Mouse (Mus musculus) gastrocnemius, postnatal 36 days (tissue): ENCODE results near the gene Nod1. TPM values are rescaled to one million over a fixed set of nuclear protein-coding genes. Genes with fewer than 3 reads are reported as not detected.
"Not testable (repeated sequence)": the region's sequence is repeated elsewhere in the genome, so short reads cannot be mapped to it uniquely, and the experiment has no call there.

ENCODE experiments used
- DNase-seq, 2 experiments: peaks; one replicate each; pipeline ENCODE4 v3.0.0; 2022
- intact Hi-C: fragments of 180-260 bp; cut with DNase I; formaldehyde crosslinking; loops from one replicate; pipeline ENCODE4 v1.15.1; 2025
- total RNA-seq, 2 experiments: library from RNA; stranded (reverse); gene quantifications; 2 replicates each; pipeline ENCODE4 v1.2.3; 2021

Gene Nod1
- total RNA-seq, 2 experiments from 2014 or later, result 6.1 to 8.2 TPM

DNA sequence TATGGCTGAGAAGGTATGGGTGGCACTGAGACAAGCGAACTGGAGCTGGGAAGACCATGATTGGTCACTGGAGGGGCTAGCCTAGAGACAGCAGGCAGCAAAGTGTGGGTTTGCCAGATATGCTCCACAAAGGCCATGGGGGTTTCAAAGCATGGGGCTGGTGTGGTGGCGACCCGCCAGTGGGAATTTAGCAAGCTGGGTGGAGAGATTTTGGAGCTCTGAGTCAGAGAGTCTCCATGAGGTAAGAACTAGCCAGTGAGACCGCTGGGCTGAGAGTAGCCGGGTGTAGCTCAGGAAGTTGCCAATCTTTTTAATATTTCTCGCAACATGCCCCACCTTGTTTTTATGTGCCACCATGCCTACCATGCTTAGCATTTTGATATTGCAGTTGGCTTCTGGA lies 15.7 kb upstream of the Nod1 start:
- DNase-seq, result no peak
- intact Hi-C loops, result loop anchor here (5.0 kb wide), 1 partner anchor 181 kb away; no protein-coding TSS in a partner anchor

DNA sequence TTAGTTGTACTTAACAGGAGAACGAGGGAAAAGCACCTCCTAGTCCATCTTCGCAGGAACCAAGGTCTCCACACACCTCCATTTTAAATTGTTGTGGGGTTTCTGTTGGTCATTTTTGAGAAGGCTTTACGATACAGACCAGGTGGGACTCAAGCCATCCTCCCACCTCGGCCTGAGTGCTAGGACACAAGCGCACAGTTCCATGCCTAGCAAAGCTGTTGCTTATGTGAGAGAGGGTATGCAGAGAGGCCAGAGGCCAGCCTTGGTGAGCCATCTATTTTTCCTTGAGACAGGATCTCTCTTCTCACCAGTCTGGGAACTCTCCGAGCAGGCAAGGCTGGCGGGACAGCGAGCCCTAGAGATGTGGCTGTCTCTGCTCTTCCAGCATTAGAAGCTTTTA lies 11.7 kb upstream of the Nod1 start:
- intact Hi-C loops, result no loop called here

DNA sequence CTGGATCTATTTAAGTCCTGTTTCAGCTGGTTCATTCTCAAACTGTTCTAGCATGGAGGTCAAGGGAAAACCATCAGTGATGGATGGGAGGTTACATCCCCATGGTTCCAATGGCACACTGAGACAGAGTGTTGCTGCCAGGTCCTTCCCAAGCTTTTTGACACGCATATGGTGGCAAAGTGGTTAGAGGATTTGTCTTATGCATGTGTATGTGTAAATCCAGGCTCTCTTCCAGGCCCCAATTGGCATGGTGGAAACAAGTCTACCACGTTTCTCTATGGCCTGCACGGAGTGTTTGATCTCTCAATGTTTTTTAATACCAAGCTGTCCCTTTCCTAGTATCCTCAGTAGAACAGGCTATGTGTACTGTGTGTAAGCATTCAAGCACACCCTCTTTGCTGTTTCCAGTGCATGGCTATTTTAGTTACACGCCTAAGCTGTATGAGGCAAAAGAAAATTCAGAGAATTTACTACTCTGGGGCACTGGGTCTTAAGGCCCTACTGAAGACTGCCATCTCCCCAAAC lies 11.2 kb upstream of the Nod1 start:
- intact Hi-C loops, result no loop called here
- no peak for DNase-seq

More for the DNA sequence above, 11.7 kb upstream of the Nod1 start:
- no peak for DNase-seq

DNA sequence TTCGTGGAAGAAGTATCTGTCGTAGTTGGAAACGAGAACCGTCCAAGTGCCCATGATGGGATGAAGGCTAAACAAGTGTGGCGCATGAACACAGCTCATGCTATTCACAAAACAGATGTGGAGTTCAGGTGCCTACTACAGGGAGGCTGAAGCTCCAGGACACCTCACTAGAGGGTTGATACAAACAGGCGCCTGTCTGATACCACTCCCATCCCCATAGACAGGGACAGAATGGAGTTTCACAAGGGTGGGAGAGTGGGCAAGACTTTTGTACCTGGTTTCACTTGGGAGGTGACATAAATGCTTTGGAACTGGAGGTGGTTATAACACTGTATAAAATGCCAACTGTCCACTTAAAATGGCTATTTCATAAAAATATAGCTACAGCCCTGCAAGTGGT lies 7.0 kb upstream of the Nod1 start:
- DNase-seq, result no peak
- intact Hi-C loops, result no loop called here

DNA sequence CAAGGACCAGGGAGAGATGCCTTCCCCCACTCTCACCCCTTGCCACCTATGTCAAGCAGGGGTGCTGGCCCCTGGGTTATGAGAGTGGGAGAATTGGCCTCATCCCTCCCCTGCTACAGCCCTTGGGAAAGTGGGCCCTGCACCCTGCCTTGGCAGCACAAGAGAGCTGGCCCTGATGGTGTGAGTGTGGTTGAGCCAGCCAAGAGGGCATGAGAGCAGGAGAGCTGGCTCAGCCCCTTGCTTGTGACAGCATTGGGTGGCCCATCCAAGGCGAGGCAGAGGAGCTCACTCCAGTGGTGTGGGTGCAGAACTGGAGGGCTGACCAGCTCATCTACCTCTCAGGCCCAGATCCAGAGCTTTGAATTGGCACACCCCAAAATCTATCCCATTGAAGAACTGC lies 3.2 kb upstream of the Nod1 start:
- DNase-seq, result no peak
- intact Hi-C loops, result no loop called here

DNA sequence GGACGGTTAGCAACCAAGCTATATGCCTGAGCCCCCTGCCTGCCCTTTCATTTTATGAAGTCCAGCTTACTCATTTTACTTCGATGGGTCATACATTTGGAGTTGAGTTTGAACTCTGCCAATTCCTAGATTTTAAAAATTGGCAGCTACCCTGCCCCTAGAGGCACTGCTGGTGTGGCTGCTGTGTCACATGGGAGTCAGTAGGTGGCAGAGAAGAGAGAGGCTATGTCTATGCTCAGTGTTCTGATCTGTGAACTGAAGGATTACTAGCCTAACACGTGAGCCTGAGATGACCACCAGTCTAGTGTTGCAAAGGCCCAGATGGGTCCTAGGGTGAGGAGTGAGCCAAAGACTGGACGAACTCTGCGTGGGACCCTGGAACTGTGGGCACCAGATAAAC lies 2.1 kb upstream of the Nod1 start:
- intact Hi-C loops, result no loop called here
- DNase-seq, result no peak

DNA sequence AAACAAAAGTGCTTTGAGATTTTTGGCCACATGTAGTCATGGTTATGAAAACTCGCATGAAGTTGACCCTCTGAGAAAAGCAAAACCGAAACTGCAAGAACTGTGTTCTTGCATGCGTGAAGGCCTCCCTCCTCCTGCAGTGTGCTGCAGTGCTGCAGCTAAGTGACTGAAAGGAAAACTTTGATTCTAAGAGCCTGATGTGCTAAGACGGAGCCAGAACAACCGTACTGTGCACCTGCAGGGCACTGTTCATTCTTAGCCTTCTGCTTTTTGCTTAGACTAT lies 458 bp upstream of the Nod1 start:
- DNase-seq, result no peak
- intact Hi-C loops, result no loop called here

DNA sequence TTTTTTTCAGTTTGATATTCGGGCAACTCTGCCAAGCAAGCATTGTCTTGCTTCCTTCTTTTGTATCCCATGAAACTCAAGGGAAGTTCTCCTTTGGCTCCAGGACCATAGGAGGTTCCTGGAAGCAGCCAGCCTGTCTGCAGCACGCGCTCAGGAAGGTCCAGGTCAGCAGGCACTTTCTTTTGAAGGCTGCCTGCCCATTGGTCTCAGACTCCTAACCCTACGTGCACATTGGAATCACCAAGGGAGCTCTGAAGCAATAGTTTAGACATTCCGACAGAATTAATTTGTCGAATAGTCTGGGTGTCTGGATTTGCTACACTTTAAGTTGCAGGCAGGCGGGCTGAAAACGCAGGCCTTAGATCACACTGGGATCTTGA lies 691 bp downstream of the Nod1 start:
- no peak for DNase-seq
- intact Hi-C loops, result no loop called here

DNA sequence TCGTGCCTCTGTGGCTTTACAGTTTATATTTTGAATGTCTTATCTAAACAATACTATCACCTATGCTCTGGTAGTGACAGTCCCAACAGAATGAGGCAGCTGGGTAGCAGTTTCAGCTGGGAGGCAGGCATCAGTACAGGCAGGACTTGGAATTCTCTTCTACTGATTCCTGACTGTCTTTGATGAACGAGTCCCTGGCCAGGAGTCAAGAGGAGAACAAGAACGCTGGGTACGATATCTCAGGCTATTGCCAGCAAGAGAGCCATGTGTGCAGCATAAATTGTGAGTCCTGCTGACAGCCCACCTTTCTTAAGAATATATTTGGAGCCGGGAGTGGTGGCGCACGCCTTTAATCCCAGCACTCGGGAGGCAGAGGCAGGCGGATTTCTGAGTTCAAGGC lies 1.9 kb downstream of the Nod1 start:
- intact Hi-C loops, result no loop called here
- no peak for DNase-seq

DNA sequence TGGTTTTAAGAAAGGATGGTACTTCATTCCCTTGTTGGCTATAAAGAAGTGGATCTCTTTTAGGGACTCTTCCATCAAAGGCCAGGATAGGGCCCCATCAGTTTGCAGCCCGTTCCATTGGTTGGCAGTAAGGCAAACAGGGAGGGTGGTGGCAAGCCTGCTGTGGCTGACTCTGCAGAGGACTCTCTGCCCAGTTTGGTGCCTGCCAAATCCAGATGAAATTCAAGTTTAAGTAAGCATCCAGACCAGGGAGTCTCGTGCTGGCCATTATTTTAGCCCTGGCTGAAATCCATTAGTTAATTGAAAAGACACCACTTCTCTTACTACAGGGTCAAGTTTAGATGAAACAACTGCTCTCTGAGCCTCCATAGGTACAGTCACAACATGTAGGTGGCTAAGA lies 2.6 kb downstream of the Nod1 start:
- no peak for DNase-seq
- intact Hi-C loops, result loop anchor here (2.0 kb wide), 1 partner anchor 53 kb away; no protein-coding TSS in a partner anchor

DNA sequence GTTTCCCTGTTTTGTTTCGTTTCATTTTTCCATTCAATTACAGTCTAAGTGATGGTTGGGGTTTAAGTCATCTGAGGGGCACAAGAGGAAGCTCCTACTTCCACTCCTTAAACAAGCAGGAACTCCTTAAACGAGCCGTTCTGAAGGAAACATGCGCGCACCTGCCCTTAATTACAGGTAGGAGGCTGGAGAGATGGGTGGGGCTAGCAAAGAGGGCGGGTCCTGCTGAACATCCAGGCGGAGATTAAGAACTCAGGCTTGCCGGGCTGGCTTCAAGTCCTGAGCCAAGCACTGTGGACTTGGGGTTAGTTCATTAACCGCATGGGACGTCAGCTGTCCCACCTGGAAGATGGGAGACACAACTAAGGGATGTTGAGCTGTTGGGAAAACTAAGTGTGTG lies 4.8 kb downstream of the Nod1 start:
- intact Hi-C loops, result no loop called here
- no peak for DNase-seq

DNA sequence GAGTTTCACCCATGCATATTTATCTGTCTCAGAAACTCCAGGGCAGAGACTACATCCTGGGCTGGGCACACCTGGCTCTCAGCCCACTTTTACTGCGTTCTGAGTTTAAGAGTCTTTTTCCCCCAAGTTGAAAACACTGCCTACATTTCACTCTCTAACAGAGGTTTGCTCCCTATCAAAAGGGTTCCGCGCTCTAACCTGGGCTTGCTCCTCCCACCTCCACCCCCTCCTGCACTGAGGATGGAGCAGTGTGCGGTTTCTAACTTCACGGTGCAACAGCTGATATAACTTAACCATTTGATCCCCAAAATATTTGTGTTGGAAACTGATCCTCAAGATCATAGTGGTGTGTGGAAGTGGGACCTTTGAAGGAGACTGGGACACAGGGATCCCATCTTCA lies 7.2 kb downstream of the Nod1 start:
- intact Hi-C loops, result no loop called here
- DNase-seq, result no peak

DNA sequence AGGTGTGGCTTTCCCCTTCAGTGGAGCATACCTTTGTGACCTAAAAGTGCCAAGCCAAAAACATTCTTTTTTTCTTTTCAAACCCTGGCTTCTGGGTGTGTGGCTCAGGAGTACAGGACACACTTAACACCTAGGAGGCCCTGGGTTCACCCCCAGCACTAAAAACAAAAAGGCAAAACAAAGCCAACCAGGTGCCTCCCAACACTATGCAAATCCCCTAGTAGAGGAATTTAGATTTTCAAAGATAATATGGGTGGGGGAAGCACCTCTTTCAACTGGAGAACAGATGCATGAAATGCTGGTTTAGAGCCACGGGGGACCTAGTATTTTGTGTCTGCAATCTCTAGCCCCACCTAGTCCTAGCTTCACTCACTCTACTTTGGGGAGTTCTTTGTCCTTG lies 7.7 kb downstream of the Nod1 start:
- no peak for DNase-seq
- intact Hi-C loops, result no loop called here

DNA sequence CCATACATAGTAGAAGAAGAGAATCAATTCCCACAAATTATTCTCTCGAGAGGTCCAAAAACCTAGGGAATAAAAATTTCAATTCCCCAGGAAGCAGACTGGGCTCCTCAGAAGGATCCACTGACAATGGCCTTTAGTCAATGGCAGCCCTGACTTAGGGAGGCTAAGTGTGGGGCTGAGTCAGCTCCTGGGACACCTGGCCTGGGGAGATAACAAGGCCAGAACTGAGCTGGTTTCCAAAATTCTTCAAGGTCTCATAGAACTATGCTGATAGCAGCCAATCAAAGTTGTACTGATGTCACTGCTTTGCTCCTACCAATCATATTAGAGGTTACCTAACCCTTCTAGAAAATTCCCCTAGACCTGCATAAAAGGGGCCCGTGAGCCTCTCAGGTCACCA lies 8.8 kb downstream of the Nod1 start:
- DNase-seq, result no peak
- intact Hi-C loops, result no loop called here

DNA sequence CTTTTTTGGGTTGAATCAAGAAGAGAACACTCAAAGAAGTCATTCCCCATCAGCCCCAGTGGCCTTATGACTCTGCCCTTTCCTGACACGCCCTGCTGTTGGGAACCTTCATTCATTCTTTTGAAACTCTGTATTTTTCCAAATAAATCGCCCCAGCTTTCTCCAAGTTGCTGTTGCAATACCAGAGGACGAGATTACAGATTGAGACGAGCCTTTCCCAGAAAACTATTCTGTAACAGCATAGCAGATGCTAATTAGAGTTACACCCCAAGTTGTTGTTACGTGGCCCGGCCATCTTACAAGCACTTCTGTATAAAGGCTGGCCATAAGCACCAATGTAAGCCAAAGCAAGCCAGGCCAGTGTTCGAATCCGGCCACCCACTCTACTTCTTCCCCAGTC lies 14.8 kb downstream of the Nod1 start:
- intact Hi-C loops, result no loop called here
- DNase-seq, result no peak

DNA sequence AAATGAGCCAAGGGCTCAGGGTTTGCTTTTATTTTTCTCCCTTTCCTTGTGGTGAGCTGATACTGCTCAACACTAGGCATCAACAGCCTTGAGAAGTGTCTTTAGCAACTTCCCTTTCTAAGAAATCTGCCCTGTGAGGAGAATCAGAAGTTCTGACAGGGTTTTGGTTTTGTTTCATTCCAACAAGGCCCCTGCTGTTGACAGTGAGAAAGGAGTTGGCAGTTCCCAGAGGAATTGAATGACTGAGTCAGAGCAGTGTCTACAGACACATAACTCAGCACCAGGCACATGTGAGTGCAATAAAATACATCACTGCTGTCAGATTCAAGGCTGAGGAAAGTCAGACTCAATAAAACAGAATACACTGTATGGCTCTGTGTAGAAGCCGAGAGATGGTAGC lies 16.0 kb downstream of the Nod1 start:
- intact Hi-C loops, result no loop called here
- no peak for DNase-seq

DNA sequence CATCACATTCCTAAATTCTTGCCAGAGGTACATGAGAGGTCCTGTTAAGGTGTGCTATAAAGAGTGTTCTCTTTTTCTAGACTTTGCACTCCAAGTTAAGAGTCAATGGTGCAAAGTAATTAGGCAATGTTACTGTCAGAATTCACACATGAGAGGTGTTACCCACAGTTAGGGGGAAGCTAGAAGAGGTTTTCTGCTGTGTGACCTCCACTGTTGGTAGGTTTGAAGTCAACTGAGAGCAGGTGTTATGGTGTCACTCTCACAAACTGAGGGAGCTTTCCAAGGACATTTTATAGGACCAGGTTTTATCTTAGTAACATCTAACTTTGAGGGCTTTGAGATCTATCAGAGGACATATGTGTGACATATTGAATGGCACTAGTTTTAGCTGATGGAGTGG lies 16.5 kb downstream of the Nod1 start:
- no peak for DNase-seq
- intact Hi-C loops, result no loop called here

DNA sequence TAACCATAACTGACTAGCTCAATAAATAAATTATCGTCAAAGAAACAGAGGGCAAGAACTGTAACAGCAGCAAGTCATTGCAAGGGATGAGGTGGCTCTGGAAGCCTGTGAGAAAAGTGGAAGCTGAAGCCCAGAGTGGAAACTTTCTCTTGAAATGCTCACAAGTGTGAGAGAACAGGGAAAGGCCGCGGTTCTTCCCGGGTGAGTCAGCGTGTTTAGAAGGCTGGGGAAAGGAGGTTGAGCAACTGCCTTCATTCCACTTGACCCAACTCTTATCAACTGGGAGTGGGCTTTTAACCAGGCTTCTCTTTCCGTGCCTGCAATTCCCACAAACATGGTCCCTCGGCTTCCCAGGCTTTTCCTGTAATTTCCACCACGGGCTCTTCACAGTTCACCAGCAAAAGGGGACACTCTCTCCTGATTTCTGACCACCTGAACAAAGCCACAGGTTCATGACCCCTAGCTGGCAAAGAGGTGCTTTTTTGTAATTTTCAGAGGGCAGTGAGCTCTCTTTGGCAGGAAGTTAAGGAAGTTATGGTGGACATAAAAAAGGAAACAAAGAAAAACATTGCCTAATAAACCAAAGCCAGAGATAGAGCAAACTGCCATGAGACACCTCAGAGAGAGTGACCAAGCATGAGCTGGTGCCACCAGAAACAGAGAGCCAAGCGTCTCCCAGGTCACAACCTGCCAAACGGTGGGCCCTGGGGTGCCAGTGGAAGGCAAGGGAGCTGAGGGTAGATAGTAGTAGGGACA lies 17.6 kb downstream of the Nod1 start:
- intact Hi-C loops, result no loop called here
- DNase-seq, result no peak

DNA sequence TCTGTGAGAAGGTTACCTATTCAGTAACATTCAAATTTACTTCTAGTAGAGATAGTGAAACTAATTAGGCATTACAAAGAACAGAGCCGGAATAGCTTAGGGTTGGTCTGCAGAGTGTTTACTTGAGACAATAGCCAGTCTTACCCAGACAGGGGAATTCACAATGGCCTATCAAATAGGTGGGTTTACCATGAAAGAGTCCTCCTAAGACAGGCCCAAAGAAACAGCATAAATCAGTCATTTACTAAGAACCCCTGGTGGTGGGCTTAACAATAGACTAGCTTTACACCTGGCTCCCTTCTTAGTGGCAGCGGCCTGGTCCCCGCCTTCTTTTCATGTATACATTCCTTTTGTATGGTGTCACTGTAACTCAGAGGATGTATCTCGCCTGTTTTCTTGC lies 19.0 kb downstream of the Nod1 start:
- DNase-seq, intact Hi-C loops: not testable (repeated sequence)

DNA sequence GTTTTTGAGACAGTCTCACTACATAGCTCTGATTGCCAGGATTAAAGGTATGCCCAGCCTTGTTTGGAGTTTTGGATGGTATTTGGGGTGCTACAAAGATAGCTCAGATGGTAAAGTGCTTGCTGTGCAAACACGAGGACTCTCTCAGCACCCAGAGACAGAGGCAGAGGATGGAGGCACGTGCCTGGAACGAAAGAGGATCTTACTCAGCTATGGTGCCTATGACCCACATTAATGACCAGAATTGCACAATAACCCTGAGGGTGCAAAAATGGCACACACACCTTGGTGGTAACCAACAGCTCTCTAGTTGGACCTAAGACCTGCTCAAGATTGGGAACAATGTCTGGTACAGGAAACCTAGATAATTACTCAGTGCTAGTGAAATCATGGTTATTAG lies 19.9 kb downstream of the Nod1 start:
- no peak for DNase-seq
- intact Hi-C loops, result no loop called here

DNA sequence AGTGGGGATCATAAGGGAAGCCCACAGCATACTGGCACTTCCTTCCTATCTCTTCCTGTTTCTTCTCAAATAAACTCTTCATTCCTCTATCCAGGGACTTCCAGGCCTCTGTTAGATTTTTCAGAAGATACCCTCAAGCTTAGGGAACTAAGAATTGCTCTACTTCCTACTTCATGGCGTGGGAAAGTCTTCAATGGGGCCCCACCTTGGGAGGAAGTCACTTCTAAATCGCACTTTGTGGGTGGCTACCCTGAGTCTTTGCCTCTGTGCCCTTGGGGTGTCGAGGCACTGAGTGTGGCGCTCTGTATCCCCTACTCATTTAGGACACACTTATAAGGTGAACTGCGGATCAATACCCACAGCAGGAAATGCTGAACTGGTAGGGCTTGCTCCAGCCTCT lies 23.7 kb downstream of the Nod1 start:
- intact Hi-C loops, result no loop called here
- no peak for DNase-seq

DNA sequence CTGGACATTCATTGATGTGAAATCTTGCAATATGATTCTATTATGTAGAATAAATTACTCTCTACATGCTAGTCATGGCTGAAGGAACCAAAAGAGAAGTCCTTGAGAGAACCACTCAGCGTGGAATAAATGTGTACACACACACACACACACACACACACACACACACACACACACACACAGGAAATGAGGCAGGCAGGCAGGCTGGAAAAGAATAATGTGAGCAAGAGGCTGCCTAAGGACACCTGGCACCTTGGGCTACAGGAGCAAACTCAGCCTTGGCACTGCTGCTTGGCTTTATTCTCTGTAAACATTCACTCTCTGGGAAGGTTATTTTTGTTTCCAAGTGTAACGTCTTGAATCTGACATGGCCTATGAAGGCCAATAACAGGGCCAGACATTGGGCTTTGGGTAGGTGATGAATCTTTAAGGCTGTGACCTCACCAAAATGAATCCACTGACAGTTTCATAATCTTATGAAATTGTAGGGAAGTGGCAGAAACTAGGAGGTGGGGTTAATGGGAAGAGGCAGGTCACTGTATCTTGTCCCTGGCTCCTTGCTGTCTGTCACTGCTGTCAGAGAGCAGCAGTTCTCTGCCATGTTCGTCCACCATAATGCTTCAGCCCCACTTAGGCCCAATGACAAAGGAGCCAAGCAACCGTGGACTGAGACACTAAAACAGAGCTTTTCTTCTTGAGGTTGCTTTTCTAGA lies 26.0 kb downstream of the Nod1 start:
- no peak for DNase-seq
- intact Hi-C loops, result no loop called here
